Mouse (Mus musculus) mesoderm, embryonic 11.5 days (tissue): Measurements from ENCODE around the gene Olfr15.
"Not testable (repeated sequence)": the region's sequence is repeated elsewhere in the genome, so short reads cannot be mapped to it uniquely, and the experiment has no call there.

Source experiments
- DNase-seq: peaks from one replicate; pipeline ENCODE4 v3.0.0-alpha.2; 2012; ENCODE audit warnings: low read depth, low spot score

Gene Olfr15

GRCm38 (mm10) chr16:3830588-3831109, at the start of gene Olfr15:
Olfr15 (plus strand) TSS chr16:3830878.
- no peak for DNase-seq

- no peak for DNase-seq
These were observed 49.4 kb upstream of the Olfr15 start for GRCm38 (mm10) chr16:3781237-3781636.

GRCm38 (mm10) chr16:3788394-3788793, 42.3 kb upstream of the Olfr15 start:
- no peak for DNase-seq

DNA sequence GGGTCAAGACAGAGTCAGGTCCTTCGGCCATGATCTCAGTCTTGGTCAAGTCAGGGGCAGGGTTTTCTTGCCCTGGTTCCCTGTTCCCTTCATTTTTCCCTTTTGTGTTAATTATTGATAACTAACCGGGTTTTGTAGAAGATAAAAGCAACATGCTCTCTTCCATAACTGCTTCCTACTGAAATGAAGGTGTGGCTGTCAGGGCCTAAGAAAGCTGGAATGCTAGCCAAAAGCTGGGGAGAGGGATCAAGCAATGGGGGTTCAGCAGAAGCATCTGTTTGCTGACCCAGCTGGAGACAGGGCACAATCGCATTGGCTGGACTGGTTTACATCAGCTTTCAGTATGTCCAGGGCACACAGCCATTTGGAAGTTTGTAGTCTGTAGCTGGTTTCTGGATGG, 22.5 kb upstream of the Olfr15 start:
- DNase-seq: no peak

GRCm38 (mm10) chr16:3814667-3815066, 16.0 kb upstream of the Olfr15 start:
- DNase-seq: not testable (repeated sequence)

GRCm38 (mm10) chr16:3820202-3820601, 10.5 kb upstream of the Olfr15 start:
- DNase-seq: no peak

- no peak for DNase-seq
These were observed 2.7 kb upstream of the Olfr15 start for GRCm38 (mm10) chr16:3828021-3828420.

- DNase-seq: no peak
These were observed 951 bp upstream of the Olfr15 start for GRCm38 (mm10) chr16:3829727-3830126.

DNA sequence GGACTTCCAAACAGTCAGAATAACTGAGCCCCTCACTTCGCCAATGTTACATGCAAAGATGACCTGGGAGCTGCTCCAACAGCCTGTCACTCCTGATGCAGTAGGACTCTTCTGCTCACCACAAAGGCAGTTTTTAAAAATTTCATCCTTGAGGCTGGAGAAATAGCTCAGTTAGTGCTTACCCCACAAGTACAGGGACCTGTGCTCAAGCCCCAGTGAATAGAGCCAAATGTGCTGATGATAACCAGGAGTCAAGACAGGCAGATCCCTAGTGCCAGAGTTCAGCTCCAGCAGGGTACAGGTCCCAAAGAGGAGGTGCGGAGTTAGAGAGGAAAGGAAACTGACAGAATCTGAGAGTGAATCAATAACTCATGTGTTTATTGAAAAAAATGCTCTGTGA, 4.8 kb downstream of the Olfr15 start:
- DNase-seq: no peak

GRCm38 (mm10) chr16:3839157-3839885, 8.6 kb downstream of the Olfr15 start:
- no peak for DNase-seq

DNA sequence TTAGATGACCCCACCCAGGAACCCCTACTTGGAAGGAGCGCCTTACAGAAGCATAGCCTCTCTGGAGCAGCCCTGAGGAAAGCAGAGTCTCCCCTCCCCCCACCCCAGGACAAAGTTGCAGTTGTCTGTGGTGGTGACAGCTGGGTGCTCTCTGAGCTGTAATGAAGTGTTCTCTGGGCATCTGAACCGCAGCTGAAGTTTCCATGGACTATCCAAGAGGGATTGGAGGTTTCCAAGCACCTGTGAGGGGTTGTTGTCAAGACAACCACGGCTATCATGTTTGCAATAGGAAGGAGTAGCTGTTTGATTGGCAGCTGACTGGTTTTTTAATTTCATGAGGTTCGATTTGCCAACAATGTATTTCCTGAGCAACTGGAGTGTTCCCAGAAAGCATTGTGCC, 12.3 kb downstream of the Olfr15 start:
- DNase-seq: peak; percentile 8

- no peak for DNase-seq
These were observed 13.1 kb downstream of the Olfr15 start for GRCm38 (mm10) chr16:3843796-3844195.

DNA sequence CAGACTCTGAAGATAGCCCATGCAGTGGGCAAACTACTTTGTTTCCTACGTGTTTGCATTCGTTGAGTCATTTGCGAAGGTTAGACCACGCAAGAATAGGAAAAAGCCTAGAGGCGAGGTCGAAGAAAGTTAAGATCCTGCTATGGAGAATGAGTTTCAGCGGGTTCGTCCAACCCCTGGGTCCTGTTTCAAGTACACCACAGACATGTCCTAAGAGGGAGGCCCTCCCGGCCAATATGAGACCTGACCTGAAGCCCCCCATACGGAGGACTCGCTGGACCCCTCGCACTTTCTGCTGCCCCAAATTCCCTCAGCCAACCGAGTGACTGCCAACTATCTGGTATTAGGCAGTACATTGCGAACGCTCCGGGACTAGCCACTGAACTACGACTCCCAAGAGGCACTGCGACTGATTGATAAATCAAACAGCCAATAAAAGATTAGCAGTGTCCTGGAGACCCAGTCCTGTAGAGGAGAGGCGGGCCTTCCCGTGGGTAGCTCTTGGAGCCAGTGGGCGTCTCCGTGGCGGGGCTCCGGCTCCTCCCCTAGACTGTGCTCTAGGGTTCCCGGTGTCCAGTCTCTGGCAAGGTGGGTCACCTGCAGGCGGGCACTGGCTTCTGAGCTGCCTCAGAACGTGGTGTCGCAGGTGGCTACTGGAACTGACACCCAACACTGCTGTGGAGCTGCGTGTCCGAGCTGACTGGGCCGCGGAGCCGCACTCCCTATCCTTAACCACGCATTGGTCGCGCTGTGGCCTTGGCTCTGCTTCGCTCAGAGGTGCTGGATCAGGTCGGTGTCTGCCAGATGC, 16.2 kb downstream of the Olfr15 start, which contains the start of gene Zfp174:
TSS of gene Zfp174 (plus strand) at position 558 of the 808 bp plus-strand sequence.
- DNase-seq: peak; percentile 95

- no peak for DNase-seq
These were observed 17.2 kb downstream of the Olfr15 start for GRCm38 (mm10) chr16:3847871-3848270.

DNA sequence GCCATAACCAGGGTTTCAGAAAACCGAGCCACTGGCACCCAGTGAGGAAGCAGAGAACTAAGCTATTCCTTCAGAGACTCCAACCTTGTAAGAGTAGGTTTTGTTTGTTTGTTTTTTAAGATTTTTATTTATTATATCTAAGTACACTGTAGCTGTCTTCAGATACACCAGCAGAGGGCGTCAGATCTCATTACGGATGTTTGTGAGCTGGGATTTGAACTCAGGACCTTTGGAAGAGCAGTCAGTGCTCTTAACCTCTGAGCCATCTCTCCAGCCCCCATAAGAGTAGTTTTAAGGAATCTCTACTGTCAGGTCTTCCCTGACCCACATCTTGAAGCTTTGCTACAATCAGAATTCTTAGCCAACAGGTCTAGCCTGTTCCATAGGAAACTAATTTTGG, 17.7 kb downstream of the Olfr15 start:
- DNase-seq: no peak

- not testable (repeated sequence) for DNase-seq
These were observed 20.6 kb downstream of the Olfr15 start for GRCm38 (mm10) chr16:3851301-3851700.

DNA sequence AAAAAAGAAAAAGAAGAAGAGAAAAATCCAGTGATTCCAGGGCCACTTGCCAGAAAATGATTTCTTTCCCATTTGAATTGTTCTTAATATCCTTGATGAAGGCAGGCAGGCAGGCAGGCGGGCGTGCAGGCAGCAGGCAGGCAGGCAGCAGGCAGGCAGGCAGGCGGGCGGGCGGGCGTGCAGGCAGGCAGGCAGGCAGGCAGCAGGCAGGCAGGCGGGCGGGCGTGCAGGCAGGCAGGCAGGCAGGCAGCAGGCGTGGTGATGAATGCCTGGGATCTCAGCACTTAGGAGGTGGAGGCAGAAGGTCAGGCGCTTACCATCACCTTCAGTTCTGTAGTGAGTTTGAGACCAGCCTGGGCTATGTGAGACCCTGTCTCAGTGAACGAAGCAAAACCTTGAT, 21.9 kb downstream of the Olfr15 start:
- DNase-seq: no peak

DNA sequence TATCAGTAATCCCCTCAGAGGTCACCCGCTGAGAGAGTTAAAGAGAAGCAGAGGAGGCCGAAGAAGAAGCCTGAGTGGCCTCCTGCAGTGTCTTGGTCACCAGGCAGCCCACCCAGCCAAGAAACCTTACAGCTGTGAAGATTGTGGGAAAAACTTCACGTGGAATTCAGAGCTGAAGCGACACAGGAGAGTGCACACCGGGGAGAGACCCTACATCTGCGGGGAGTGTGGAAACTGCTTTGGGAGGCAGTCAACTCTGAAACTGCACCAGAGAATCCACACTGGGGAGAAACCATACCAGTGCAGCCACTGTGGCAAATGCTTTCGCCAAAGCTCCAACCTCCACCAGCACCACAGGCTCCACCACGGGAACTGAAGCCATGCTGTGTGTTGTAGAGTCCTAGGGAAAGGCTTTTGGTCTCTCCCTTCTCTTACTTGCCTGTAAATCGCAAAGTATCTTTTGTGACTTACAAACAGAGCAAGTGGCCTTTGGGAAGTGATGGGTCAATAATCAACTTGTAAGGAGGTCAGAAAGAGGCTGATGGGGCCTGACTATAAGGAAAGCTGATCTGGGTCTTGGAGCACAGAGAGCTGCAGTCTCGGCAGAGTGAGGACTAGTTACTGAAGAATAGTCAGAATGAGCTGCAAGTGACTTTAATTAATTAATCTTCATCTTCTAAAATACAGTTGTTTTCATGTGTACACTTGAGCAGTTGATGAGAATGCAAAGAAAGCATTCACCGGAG, 23.9 kb downstream of the Olfr15 start:
- DNase-seq: no peak

- DNase-seq: no peak
These were observed 25.1 kb downstream of the Olfr15 start for GRCm38 (mm10) chr16:3855776-3856175.

DNA sequence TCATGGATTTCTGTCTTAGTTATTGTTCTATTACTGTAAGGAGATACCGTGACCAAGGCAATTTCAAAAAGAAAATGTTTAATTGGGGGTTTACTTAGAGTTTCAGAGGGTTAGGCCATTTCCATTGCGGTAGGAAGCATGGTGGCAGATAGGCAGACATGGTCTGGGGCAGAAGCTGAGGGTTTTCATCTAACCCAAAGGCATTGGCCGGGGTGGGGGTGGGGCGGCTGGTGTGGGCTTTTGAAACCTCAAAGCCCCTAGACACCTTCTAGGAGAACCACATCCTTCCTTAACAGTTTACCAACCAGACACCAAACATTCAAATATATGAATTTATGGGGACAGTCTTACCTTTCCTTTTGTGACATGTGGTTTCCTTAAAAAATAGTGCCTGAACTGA, 28.6 kb downstream of the Olfr15 start:
- no peak for DNase-seq

GRCm38 (mm10) chr16:3871815-3872214, 41.1 kb downstream of the Olfr15 start:
- DNase-seq: no peak
